Mouse (Mus musculus) megakaryocyte, adult 5-6 weeks (primary cell): Measurements from ENCODE around the gene Grb2. TPM values are rescaled to one million over a fixed set of nuclear protein-coding genes. Genes with fewer than 3 reads are reported as not detected.

Experiments used
- ATAC-seq: 2 replicates; pipeline ENCODE4 v1.8.0; 2016; ENCODE audit warnings: mild to moderate bottlenecking, inconsistent platforms; ENCODE audit not compliant: poor library complexity, severe bottlenecking
- total RNA-seq, 2 experiments: library from RNA; stranded (forward) in 1 of 2; stranded (reverse) in 1 of 2; fragments of 153-499, 151-499 nt in 1 of 2; fragments of 221-1000, 200-1000 nt in 1 of 2; gene quantifications; 2 replicates each; pipeline versions ENCODE4 v1.2.3 to v1.2.4; 2015 to 2017

Gene Grb2
- total RNA-seq (2015) (109 TPM in 2 replicates), total RNA-seq (2017) (68.7 and 124 TPM in 2 replicates)

DNA sequence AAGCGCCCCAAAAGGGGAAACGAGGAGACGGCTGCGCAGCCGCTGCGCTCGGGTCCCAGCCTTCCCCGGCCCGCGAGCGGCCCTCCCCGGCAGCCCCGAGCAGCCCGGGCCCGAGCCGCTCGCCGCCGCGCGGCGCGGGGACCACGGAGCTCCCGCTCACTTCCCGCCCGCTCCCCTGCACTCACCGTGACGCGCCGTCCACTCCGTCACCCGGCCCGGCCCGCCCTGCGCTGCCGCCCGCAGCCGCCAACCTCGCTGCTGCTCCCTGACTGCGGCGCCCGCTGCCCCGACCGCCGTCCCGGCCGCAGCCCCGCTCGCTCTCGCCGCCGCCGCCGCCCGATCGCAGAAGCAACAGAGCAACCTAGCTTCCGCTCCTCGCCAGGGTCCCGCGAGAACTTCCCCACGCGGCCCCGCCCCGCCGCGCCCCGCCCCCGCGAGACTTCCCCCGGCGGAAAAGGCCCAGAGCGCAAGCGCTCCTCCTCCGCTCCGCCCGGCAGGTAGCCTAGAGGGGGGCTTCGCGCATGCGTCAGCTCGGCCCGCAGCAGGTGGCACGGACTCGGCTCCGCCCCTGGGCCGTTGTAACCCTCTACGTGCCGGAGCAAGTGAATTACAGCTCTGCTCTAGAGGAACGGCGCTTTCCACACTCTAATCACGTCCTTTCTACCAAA, at the start of gene Grb2:
Gene Grb2 (minus strand): TSS at position 389 of the 668 bp plus-strand sequence.
- peak; percentile 82 for ATAC-seq

DNA sequence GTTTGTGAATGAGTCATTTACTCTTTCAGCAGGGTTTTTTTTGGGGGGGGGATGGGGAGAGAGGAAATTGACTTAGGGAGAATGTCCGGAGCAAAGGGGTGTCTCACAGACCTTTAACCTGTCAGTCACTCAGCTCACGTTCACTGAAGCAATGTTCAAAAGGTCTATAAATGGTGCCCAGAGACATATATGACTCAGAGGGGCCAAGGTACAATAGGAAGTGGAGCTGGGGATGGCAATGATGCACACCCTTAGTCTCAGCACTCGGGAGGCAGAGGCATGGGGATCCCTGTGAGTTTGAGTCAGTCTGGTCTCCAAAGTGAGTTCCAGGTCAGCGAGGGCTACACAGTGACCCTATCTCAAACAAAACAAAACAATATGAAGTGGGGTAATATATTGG, 45.1 kb upstream of the Grb2 start:
- no peak for ATAC-seq

- no peak for ATAC-seq
Observed at GRCm38 (mm10) chr11:115752653-115753052, 44.3 kb upstream of the Grb2 start.

GRCm38 (mm10) chr11:115751725-115752124, 43.3 kb upstream of the Grb2 start:
- ATAC-seq: no peak

- ATAC-seq: no peak
Observed at GRCm38 (mm10) chr11:115749834-115750233, 41.4 kb upstream of the Grb2 start.

GRCm38 (mm10) chr11:115747351-115747750, 39.0 kb upstream of the Grb2 start:
- ATAC-seq: no peak

- ATAC-seq: no peak
Observed at GRCm38 (mm10) chr11:115746762-115747161, 38.4 kb upstream of the Grb2 start.

DNA sequence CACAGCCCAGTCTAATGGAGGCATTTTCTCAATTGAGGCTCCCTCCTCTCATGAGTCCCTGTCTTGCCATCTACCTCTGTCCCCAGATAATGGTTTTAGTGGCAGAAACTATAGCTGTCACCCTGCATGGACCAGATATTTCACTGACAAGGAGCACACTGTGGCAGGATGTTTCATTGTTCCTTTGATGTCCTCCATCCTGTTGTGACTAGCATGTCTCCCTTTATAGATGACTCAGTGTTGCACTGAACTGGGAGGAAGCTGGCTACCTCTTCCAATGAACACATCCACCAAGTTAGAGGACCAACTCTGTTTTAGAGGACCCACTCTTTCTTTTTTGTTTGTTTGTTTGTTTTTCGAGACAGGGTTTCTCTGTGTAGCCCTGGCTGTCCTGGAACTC, 37.7 kb upstream of the Grb2 start:
- no peak for ATAC-seq

GRCm38 (mm10) chr11:115744385-115744784, 36.0 kb upstream of the Grb2 start:
- ATAC-seq: no peak

- ATAC-seq: peak; percentile 89
Observed at GRCm38 (mm10) chr11:115742926-115743325, 34.5 kb upstream of the Grb2 start.

GRCm38 (mm10) chr11:115741070-115741469, 32.7 kb upstream of the Grb2 start:
- ATAC-seq: no peak

GRCm38 (mm10) chr11:115738275-115738885, 30.0 kb upstream of the Grb2 start:
- ATAC-seq: no peak

- ATAC-seq: no peak
Observed at GRCm38 (mm10) chr11:115737608-115738208, 29.3 kb upstream of the Grb2 start.

- ATAC-seq: no peak
Observed at GRCm38 (mm10) chr11:115734041-115734686, 25.8 kb upstream of the Grb2 start.

- no peak for ATAC-seq
Observed at GRCm38 (mm10) chr11:115723231-115723630, 14.8 kb upstream of the Grb2 start.

DNA sequence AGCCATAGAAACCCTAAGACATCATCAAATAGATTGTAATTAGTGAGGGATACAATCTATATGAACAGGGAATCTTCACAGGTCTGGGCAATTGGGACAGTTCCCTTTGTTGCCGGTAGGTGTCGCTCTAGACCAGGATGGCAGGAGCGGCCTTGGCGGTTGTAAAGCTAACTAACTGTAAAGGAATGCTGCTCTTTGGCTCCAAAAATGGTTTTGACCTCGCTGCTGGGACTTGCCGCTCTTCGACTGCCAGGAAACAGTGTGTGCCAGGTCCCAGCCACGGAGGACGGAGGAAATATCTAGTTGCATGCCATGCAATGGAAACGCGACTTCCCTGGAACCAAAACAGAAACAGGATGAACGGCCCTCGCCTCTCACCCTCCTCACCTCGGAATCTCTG, 14.2 kb upstream of the Grb2 start:
- peak; percentile 85 for ATAC-seq

- ATAC-seq: peak; percentile 74
Observed at GRCm38 (mm10) chr11:115717660-115718390, 9.4 kb upstream of the Grb2 start.

DNA sequence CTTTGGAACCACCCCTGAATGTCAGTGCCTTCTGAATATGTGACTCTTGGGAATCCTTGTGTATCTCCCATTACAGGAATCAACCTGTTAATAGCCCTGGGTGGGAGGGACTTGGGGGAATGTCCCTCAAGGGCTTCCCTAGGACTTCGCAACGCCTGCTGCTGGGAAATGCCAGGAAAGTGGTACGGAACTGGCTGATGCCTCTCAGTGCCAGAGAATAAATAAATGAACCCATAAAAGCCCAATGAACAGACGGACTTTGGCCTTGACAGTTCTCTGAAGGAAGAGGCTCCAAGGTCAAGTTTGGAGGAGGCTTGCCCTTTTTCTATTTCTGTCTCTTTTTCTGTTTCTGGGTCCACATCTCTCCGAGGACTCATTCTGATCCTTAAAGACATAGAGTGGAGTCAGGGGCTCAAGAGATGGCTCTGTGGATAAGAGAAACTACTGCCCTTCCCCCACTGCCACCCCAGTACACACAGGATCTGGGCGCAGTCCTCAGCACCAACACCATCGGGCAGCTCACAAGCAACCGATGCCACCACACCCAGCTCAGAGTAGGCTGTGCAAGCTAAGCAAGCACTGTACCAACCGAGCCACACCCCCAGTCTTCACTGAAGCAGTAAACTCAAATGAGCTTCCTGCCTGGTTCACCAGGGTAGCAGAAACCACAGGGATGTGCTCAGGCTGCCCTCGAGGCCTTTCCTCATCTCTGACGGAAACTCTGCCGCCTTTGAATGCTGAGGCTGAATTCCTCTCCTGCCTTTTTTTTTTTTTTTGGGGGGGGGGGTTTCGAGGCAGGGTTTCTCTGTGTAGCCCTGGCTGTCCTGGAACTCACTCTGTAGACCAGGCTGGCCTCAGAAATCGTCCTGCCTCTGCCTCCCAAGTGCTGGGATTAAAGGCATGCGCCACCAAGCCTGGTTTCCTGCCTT, 8.3 kb upstream of the Grb2 start:
- peak; percentile 62 for ATAC-seq

- peak; percentile 21; the same call in 1 of the 2 replicates for ATAC-seq
Observed at GRCm38 (mm10) chr11:115714491-115714890, 6.1 kb upstream of the Grb2 start.

GRCm38 (mm10) chr11:115713447-115713846, 5.0 kb upstream of the Grb2 start:
- no peak for ATAC-seq
